Mouse (Mus musculus) hindbrain, embryonic 14.5 days (tissue): ENCODE results near the gene Atp5j. TPM values are rescaled to one million over a fixed set of nuclear protein-coding genes. Genes with fewer than 3 reads are reported as not detected.
A peak's percentile ranks its signal among the peaks of the same experiment; 100 is the strongest.

Experiments
- ATAC-seq: fragments of 200-750 bp; cut with Nextera tagmentation; 2 replicates; pipeline ENCODE4 v1.8.0; 2017; ENCODE audit warnings: moderate number of reproducible peaks, mild to moderate bottlenecking, moderate TSS enrichment, moderate library complexity; ENCODE audit not compliant: low FRiP score
- DNase-seq: peaks from one replicate; pipeline ENCODE4 v3.0.0-alpha.2; 2015; ENCODE audit warnings: low spot score
- H3K27ac ChIP-seq: fragments of 300-500 bp; sonication (generic); 2 replicates; pipeline ENCODE4 v1.5.1; 2014; ENCODE audit warnings: mild to moderate bottlenecking, moderate library complexity
- H3K27me3 ChIP-seq: fragments of 300-500 bp; sonication (generic); 2 replicates; pipeline ENCODE4 v1.6.1; 2014; ENCODE audit warnings: mild to moderate bottlenecking, low read length, mixed read lengths; ENCODE audit not compliant: control insufficient read depth, insufficient read depth
- H3K36me3 ChIP-seq: fragments of 300-500 bp; sonication (generic); replicated peaks from 2 replicates; pipeline ENCODE4 v1.6.1; 2014; ENCODE audit not compliant: control insufficient read depth, insufficient read depth
- H3K4me1 ChIP-seq: fragments of 300-500 bp; sonication (generic); replicated peaks from 2 replicates; pipeline ENCODE4 v1.6.1; 2014; ENCODE audit warnings: antibody characterized with exemption, low read length, mixed read lengths; ENCODE audit not compliant: control insufficient read depth, insufficient read depth
- H3K4me2 ChIP-seq: fragments of 300-500 bp; sonication (generic); replicated peaks from 2 replicates; pipeline ENCODE4 v1.6.1; 2014; ENCODE audit warnings: mild to moderate bottlenecking, moderate library complexity
- H3K4me3 ChIP-seq: fragments of 300-500 bp; sonication (generic); replicated peaks from 2 replicates; pipeline ENCODE4 v1.5.1; 2014; ENCODE audit warnings: mild to moderate bottlenecking, low read length
- H3K9ac ChIP-seq: fragments of 300-500 bp; sonication (generic); 2 replicates; pipeline ENCODE4 v1.6.1; 2014
- H3K9me3 ChIP-seq: fragments of 300-500 bp; sonication (generic); 2 replicates; pipeline ENCODE4 v1.6.1; 2016; ENCODE audit warnings: low read length; ENCODE audit not compliant: control insufficient read depth
- whole genome bisulfite sequencing: fragments of 180-500 bp; shearing (Covaris S2); extraction: QIAGEN DNeasy Blood & Tissue Kit; methylation state at CpG from one replicate; pipeline ENCODE4 v1.1.7; 2014; 5-methylcytosine and 5-hydroxymethylcytosine counted together
- polyA plus RNA-seq: library from polyadenylated mRNA; unstranded; fragments of >200 nt; fragmentation: Nextera tagmentation; extraction: Ambion mirVana; gene quantifications from 2 replicates; pipeline ENCODE4 v1.2.1, GENCODE M21; 2014

Atp5j gene
- polyA plus RNA-seq, 1 experiment from 2014 or later, result 881 TPM

DNA sequence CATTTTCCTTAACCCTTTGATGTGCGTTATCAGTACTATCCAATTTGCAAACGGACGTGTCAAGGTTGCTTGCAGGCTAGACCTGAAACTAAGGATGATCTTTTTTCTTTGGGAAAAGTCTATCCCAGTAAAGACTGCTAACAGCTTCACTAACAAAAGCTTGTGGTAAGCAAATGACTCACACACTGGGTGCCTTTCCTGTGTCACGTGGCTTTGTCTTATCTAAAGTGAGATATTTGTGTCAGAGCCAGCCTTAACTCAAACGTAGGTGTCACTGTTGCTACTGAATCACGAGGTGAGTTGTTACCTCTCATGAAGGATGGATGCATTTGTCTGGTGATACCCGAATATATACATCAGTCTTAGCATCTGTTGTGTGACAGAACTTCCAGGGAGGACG is 29.2 kb upstream of the Atp5j start:
- peaks cover 28% of the 10 kb centered on the region for H3K36me3 ChIP-seq
- H3K4me3 ChIP-seq, result no peak overlapping the region
- 95% methylated on average over 8 of the region's 8 CpGs for WGBS
- H3K27ac ChIP-seq, result no peak overlapping the region
- no peaks in the 10 kb centered on the region for H3K9me3 ChIP-seq
- H3K27me3 ChIP-seq, result no peaks in the 10 kb centered on the region
- no peaks in the 10 kb centered on the region for H3K4me1 ChIP-seq
- no peak for DNase-seq
- no peak for ATAC-seq
- H3K9ac ChIP-seq, result no peak overlapping the region
- H3K4me2 ChIP-seq, result no peak overlapping the region

DNA sequence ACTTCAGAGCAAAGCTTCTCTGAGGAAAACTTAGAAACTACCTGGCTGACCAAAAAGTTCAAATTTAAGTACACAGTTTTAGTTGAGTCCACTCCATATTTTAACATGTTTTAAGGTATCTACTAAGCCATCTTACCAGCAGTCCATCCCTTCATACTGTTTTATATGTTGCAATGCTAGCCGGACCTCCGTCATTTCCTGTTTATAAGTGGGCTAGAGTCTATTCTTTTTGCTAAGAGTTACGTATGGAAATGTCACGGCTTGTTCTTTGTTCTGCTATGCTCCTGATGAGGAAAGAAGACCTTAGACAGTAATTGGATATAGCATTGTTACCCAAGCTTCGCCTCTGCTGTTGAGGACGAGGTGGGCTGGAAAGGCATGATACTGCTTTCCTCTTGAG is 18.1 kb upstream of the Atp5j start:
- H3K36me3 ChIP-seq, result peaks cover 90% of the 10 kb centered on the region
- DNase-seq, result no peak

DNA sequence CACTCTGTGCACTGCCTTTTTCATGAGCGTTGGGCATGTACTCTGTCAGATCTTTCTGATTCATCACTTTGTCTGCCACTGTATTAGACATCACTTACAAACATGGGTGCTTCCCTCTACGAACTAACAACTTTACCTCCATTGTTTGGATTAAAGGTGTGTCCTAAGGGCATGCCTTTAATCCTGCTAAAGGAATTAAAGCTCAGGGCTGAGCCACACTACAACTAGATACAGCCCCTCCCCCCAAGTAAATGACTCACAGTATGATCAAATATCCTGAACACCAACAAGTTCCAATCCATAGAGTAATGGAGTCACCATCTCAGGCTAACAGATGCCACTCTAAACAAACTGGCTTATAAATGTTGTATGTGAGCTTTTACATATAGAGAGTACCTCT is 3.2 kb upstream of the Atp5j start:
- Histone ChIP-seq H3K27me3 (no peaks in the 10 kb centered on the region), H3K4me3 (no peak overlapping the region), H3K27ac (no peak overlapping the region), H3K4me2 (no peak overlapping the region), H3K4me1 (peaks cover 6% of the 10 kb centered on the region), H3K9ac (no peak overlapping the region), H3K9me3 (no peaks in the 10 kb centered on the region), H3K36me3 (peaks cover 32% of the 10 kb centered on the region)
- ATAC-seq, result no peak
- no peak for DNase-seq
- 92% methylated on average over 2 of the region's 2 CpGs for WGBS

More for the DNA sequence above, 18.1 kb upstream of the Atp5j start:
- Histone ChIP-seq H3K4me1 (no peaks in the 10 kb centered on the region), H3K9ac (no peak overlapping the region), H3K9me3 (no peaks in the 10 kb centered on the region), H3K4me2 (no peak overlapping the region), H3K4me3 (no peak overlapping the region), H3K27ac (no peak overlapping the region), H3K27me3 (no peaks in the 10 kb centered on the region)
- 95% methylated on average over 6 of the region's 6 CpGs for WGBS
- ATAC-seq, result no peak

DNA sequence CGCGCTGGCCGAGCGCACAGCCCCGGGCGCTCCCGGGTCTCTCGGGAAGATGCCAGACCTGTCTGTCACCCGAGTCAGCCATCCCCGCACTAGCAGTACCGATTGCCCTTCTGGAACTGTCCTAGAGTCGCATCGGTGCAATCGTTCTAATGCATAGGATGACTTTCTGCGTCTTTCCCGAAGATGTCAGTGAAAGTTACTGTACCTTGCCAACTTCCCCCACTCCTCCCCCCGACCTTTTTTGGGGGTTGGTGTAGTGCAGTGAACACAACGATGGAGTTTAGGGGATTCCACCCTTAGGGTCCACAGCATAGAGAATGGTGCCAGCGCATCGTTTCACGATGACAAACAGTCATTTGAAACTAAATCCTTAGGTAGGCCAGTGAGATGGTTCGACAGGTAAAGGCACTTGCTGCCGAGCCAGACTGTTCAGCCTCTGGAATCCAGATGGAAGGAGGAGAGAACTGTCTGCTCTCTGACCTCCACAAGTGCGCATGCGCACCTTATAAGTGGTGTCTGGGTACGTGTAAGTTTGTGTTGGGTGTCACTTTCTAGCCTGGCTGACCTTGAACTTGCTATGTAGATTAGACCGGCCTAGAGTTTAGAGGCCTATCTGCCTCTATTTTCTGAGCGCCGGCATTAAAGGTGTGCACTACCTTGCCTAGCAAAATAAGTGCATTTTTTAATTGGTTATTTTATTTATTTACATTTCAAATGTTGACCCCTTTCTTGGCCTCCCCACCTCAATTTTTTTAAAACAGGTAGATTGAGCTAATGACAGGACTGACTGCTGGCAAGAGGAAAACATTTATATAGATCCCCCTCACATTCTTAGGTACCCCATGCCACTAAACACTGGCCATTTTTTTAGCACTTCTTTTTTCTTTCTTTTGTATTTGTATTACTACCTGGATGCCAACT is 658 bp upstream of the Atp5j start:
- Histone ChIP-seq H3K27ac (peak overlapping the region; percentile 94), H3K4me2 (peak overlapping the region; percentile 90), H3K4me1 (peaks cover 7% of the 10 kb centered on the region), H3K9me3 (no peaks in the 10 kb centered on the region), H3K27me3 (no peaks in the 10 kb centered on the region), H3K9ac (peak overlapping the region; percentile 95), H3K36me3 (peaks cover 29% of the 10 kb centered on the region), H3K4me3 (peak overlapping the region; percentile 86)
- 8% methylated on average over 29 of the region's 29 CpGs for WGBS
- peak; percentile 49 for DNase-seq
- peak; percentile 1; the same call in 1 of the 2 replicates for ATAC-seq

DNA sequence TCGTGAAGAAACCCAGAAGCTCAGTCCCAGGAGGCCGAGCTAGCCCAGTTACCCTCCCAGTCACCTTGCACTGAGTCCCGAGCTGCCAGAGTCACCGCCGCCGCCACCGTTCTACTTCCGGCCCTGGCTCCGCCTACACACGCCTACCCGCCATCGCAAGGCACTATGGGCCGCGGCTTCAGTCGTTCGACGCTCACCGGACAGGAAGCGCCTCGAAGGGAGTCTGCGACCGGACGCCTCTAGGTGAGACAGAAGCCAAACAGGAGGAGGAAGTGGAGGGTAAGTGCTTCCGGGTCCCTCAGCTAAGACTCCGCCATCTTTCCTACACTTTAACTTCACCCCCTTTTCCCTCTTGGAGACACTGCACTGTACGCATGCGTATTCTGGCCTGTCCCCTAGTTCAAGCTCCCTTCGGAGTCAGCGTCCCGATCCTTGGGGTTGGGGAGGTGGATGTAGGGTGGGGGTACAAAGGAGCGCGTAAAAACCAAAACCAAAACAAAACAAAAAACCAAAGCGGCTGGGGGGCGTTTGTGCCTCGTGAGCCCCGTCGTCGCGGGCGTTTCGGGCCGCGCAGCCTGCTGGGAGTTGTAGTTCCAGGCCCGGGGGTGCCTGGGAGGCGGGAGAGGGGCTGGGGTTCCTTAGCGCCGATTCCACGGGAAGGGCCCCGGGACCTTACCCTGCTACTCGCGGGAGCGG is 532 bp downstream of the Atp5j start, which contains the start of gene Gabpa:
Gene Gabpa (plus strand): TSS at position 181 of the 696 bp plus-strand sequence.
- peak within 1 kb of the TSS; percentile 94 for H3K27ac ChIP-seq
- peak; percentile 96 for ATAC-seq
- DNase-seq, result peak; percentile 90
- peaks cover 7% of the 10 kb centered on the region for H3K4me1 ChIP-seq
- H3K36me3 ChIP-seq, result peaks cover 31% of the 10 kb centered on the region
- WGBS, result under 1% methylated on average over 51 of the region's 52 CpGs
- H3K4me3 ChIP-seq, result peak within 1 kb of the TSS; percentile 86
- H3K27me3 ChIP-seq, result no peaks in the 10 kb centered on the region
- H3K9me3 ChIP-seq, result no peaks in the 10 kb centered on the region
- H3K9ac ChIP-seq, result peak within 1 kb of the TSS; percentile 95
- H3K4me2 ChIP-seq, result peak within 1 kb of the TSS; percentile 90

DNA sequence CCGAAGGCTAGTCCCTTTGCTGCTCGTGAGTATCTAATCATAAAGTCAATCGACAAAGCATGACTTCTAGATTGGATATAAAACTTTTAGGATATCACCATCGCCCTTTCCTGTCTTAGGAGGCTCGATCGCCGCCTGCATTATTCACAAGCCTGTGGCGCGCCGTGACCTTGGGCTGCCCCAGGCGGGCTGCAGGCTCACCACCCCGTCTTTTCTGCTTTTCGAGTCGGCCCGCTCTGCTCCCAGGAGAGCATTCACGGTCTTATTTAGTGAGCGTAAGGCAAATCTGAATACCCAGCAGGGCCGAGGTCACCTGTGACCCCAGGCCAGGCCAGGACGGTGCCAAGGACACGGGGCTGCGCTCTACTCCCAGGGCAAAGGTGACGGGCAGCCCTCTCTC is 1.1 kb downstream of the Atp5j start:
- Histone ChIP-seq H3K4me2 (peak overlapping the region; percentile 90), H3K27ac (peak overlapping the region; percentile 94), H3K9me3 (no peaks in the 10 kb centered on the region), H3K4me3 (peak overlapping the region; percentile 86), H3K9ac (peak overlapping the region; percentile 95), H3K36me3 (peaks cover 33% of the 10 kb centered on the region), H3K27me3 (no peaks in the 10 kb centered on the region), H3K4me1 (peaks cover 7% of the 10 kb centered on the region)
- no peak for DNase-seq
- ATAC-seq, result no peak
- under 1% methylated on average over 22 of the region's 22 CpGs for WGBS

DNA sequence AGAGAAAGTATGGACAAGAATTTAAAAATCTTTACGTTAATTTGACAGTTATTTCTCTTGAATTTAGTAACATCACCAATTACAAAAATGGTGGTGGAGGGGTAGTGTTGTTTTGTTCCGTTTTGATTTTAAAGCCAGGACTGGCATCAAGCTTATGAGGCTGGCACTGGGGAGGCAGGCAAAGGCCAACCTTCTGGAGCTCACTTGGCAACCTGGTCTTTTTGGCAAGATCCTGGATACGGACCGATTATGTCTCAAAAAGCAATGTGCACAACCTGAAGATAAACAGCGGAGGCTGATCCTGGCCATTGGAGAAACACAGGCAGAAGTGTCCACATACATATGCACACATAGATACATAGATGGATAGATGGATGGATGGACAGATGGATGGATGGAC is 2.7 kb downstream of the Atp5j start:
- WGBS, result 89% methylated on average over 5 of the region's 5 CpGs
- no peak for DNase-seq
- Histone ChIP-seq H3K27me3 (no peaks in the 10 kb centered on the region), H3K9me3 (no peaks in the 10 kb centered on the region), H3K9ac (no peak overlapping the region), H3K4me2 (no peak overlapping the region), H3K36me3 (peaks cover 44% of the 10 kb centered on the region), H3K4me3 (no peak overlapping the region), H3K27ac (no peak overlapping the region), H3K4me1 (peaks cover 7% of the 10 kb centered on the region)
- no peak for ATAC-seq

DNA sequence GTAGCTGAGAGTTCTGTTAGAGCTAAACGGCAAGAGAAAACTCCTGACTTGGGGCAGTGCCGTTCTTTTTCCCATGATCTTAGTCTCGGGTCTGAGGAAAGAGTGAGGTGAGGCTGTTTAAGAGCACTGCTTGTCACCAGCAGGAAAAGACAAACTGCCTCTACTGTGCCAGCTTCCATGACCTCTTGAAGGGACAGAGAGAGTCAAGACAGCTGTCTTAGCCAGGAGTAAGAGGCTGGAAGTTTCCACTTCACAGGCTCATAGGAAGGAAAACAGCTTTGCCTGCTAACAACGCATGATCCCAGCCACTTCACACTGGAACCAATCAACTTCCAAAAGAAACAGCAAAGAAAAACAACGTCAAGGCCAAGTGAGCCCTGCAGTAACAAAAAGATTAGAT is 3.7 kb downstream of the Atp5j start:
- Histone ChIP-seq H3K4me1 (peaks cover 7% of the 10 kb centered on the region), H3K9ac (no peak overlapping the region), H3K27ac (no peak overlapping the region), H3K4me3 (no peak overlapping the region), H3K36me3 (peaks cover 54% of the 10 kb centered on the region), H3K9me3 (no peaks in the 10 kb centered on the region), H3K4me2 (no peak overlapping the region), H3K27me3 (no peaks in the 10 kb centered on the region)
- no peak for ATAC-seq
- WGBS, result 92% methylated on average over 5 of the region's 5 CpGs
- no peak for DNase-seq

DNA sequence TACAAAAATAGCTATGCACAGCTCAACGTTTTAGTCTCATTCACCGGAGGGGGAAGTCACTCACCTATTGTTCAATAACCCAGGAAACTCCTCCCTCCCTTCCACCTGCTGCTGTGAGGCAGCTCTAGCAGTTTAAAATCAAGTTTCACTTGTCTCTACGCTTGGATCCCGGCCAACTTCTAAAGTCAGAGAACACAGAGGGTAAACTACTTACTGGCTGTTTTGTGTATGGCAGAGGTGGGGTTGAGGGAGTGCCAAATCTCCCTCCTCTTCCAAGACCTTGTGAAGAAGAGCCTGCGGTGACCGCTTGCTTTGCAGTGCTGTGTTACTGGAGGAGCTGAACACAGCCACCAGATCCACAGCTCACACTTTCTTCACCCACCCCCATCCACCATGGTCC is 10.4 kb downstream of the Atp5j start:
- Histone ChIP-seq H3K27ac (no peak overlapping the region), H3K4me3 (no peak overlapping the region), H3K9me3 (no peaks in the 10 kb centered on the region), H3K36me3 (peaks cover 88% of the 10 kb centered on the region), H3K4me2 (no peak overlapping the region), H3K9ac (no peak overlapping the region), H3K4me1 (no peaks in the 10 kb centered on the region), H3K27me3 (no peaks in the 10 kb centered on the region)
- ATAC-seq, result no peak
- WGBS, result 59% methylated on average over 6 of the region's 6 CpGs
- DNase-seq, result no peak
